Mouse (Mus musculus) small intestine, adult 2 months (tissue): ENCODE measurements around the gene Kctd8. TPM values are rescaled to one million over a fixed set of nuclear protein-coding genes. Genes with fewer than 3 reads are reported as not detected.

Source experiments
- H3K27ac ChIP-seq: fragments of 200-500 bp; 2 replicates; pipeline ENCODE4 v1.5.1; 2012; ENCODE audit warnings: low read depth, low read length, control low read depth, inconsistent platforms; ENCODE audit not compliant: insufficient read depth
- H3K27me3 ChIP-seq: fragments of 200-500 bp; 2 replicates; pipeline ENCODE4 v1.6.1; 2012; ENCODE audit warnings: mild to moderate bottlenecking, moderate library complexity, low read length, inconsistent platforms; ENCODE audit not compliant: control insufficient read depth, insufficient read depth
- H3K36me3 ChIP-seq: fragments of 200-500 bp; 2 replicates; pipeline ENCODE4 v1.6.1; 2012; ENCODE audit warnings: mild to moderate bottlenecking, low read length, control low read depth, inconsistent platforms; ENCODE audit not compliant: control insufficient read depth, insufficient read depth
- H3K4me1 ChIP-seq: fragments of 200-500 bp; 2 replicates; pipeline ENCODE4 v1.6.1; 2012; ENCODE audit warnings: low read length, inconsistent platforms, mixed read lengths; ENCODE audit not compliant: control insufficient read depth, insufficient read depth, insufficient read length
- H3K4me3 ChIP-seq: fragments of 200-500 bp; 2 replicates; pipeline ENCODE4 v1.5.1; 2012; ENCODE audit warnings: low read depth, mild to moderate bottlenecking, control low read depth, inconsistent platforms, low read length, moderate library complexity
- CTCF ChIP-seq: fragments of 200-500 bp; IDR thresholded peaks from 2 replicates; pipeline ENCODE4 v1.5.1; 2012; ENCODE audit warnings: low read depth, mild to moderate bottlenecking, control low read depth, inconsistent platforms, low read length, moderate library complexity, mixed read lengths; ENCODE audit not compliant: insufficient replicate concordance, insufficient read length; ENCODE audit errors: extremely low read depth
- POLR2A ChIP-seq: fragments of 200-500 bp; IDR thresholded peaks from 2 replicates; pipeline ENCODE4 v1.6.1; 2012; ENCODE audit warnings: low read depth, mild to moderate bottlenecking, control low read depth, inconsistent platforms, low read length, moderate library complexity
- WGBS: fragments of 180-500 bp; shearing (Covaris S2); methylation state at CpG from one replicate; pipeline ENCODE4 v1.1.7; 2018; 5-methylcytosine and 5-hydroxymethylcytosine counted together
- polyA plus RNA-seq: library from polyadenylated mRNA; depleted of rRNA; stranded (reverse); fragments of >200 nt; gene quantifications from 2 replicates; pipeline ENCODE4 v1.2.3, GENCODE M21; 2012

The Kctd8 gene
- polyA plus RNA-seq, 1 experiment, result 0.27 TPM

GRCm38 (mm10) chr5:69327561-69327960 is 13.9 kb downstream of the Kctd8 start:
- no peaks in the 10 kb centered on the region for H3K4me1 ChIP-seq
- WGBS, result 81% methylated on average over 4 of the region's 4 CpGs
- H3K27ac ChIP-seq, result no peak overlapping the region
- TF ChIP-seq POLR2A (no peak), CTCF (no peak)
- no peaks in the 10 kb centered on the region for H3K36me3 ChIP-seq
- no peaks in the 10 kb centered on the region for H3K27me3 ChIP-seq
- no peak overlapping the region for H3K4me3 ChIP-seq

- Histone ChIP-seq H3K27me3 (no peaks in the 10 kb centered on the region), H3K4me1 (no peaks in the 10 kb centered on the region), H3K36me3 (no peaks in the 10 kb centered on the region), H3K4me3 (no peak overlapping the region), H3K27ac (no peak overlapping the region)
- WGBS, result 71% methylated on average over 12 of the region's 12 CpGs
- TF ChIP-seq CTCF (no peak), POLR2A (no peak)
Measured at GRCm38 (mm10) chr5:69324566-69325230, 16.8 kb downstream of the Kctd8 start.

- H3K4me3 ChIP-seq, result no peak overlapping the region
- H3K27ac ChIP-seq, result no peak overlapping the region
- TF ChIP-seq CTCF (no peak), POLR2A (no peak)
- H3K36me3 ChIP-seq, result no peaks in the 10 kb centered on the region
- H3K27me3 ChIP-seq, result no peaks in the 10 kb centered on the region
- whole genome bisulfite sequencing, result 72% methylated on average over 7 of the region's 7 CpGs
- H3K4me1 ChIP-seq, result no peaks in the 10 kb centered on the region
Measured at GRCm38 (mm10) chr5:69312611-69313010, 28.9 kb downstream of the Kctd8 start.

- H3K36me3 ChIP-seq, result no peaks in the 10 kb centered on the region
- TF ChIP-seq CTCF, result no peak
- 18% methylated on average over 1 of the region's 1 CpGs for WGBS
- no peaks in the 10 kb centered on the region for H3K27me3 ChIP-seq
- no peaks in the 10 kb centered on the region for H3K4me1 ChIP-seq
- no peak overlapping the region for H3K4me3 ChIP-seq
- no peak overlapping the region for H3K27ac ChIP-seq
Measured at GRCm38 (mm10) chr5:69301665-69302064, 39.8 kb downstream of the Kctd8 start.

- WGBS, result 72% methylated on average over 6 of the region's 6 CpGs
- Histone ChIP-seq H3K36me3 (no peaks in the 10 kb centered on the region), H3K4me1 (no peaks in the 10 kb centered on the region), H3K27me3 (no peaks in the 10 kb centered on the region), H3K4me3 (no peak overlapping the region), H3K27ac (no peak overlapping the region)
- TF ChIP-seq CTCF (no peak), POLR2A (no peak)
Measured at GRCm38 (mm10) chr5:69292353-69292752, 49.1 kb downstream of the Kctd8 start.

- WGBS, result 74% methylated on average over 6 of the region's 6 CpGs
- no peaks in the 10 kb centered on the region for H3K4me1 ChIP-seq
- no peaks in the 10 kb centered on the region for H3K36me3 ChIP-seq
- H3K27me3 ChIP-seq, result no peaks in the 10 kb centered on the region
- H3K4me3 ChIP-seq, result no peak overlapping the region
- TF ChIP-seq CTCF (no peak), POLR2A (no peak)
- H3K27ac ChIP-seq, result no peak overlapping the region
Measured at GRCm38 (mm10) chr5:69284359-69284758, 57.1 kb downstream of the Kctd8 start.

- no peak overlapping the region for H3K4me3 ChIP-seq
- 78% methylated on average over 2 of the region's 2 CpGs for WGBS
- no peaks in the 10 kb centered on the region for H3K27me3 ChIP-seq
- no peak overlapping the region for H3K27ac ChIP-seq
- TF ChIP-seq POLR2A, result no peak
- TF ChIP-seq CTCF, result no peak
- H3K36me3 ChIP-seq, result no peaks in the 10 kb centered on the region
- no peaks in the 10 kb centered on the region for H3K4me1 ChIP-seq
Measured at GRCm38 (mm10) chr5:69252366-69252765, 89.1 kb downstream of the Kctd8 start.

GRCm38 (mm10) chr5:69241931-69242330 is 99.5 kb downstream of the Kctd8 start:
- no peaks in the 10 kb centered on the region for H3K36me3 ChIP-seq
- H3K27me3 ChIP-seq, result no peaks in the 10 kb centered on the region
- no peak overlapping the region for H3K4me3 ChIP-seq
- WGBS, result 37% methylated on average over 1 of the region's 1 CpGs
- H3K4me1 ChIP-seq, result no peaks in the 10 kb centered on the region
- H3K27ac ChIP-seq, result no peak overlapping the region
- no peak for TF ChIP-seq POLR2A
- no peak for TF ChIP-seq CTCF
